Mouse (Mus musculus) liver, embryonic 12.5 days (tissue): ENCODE measurements around the gene Epb42. TPM values are rescaled to one million over a fixed set of nuclear protein-coding genes. Genes with fewer than 3 reads are reported as not detected.
"Not testable (repeated sequence)": the region's sequence is repeated elsewhere in the genome, so short reads cannot be mapped to it uniquely, and the experiment has no call there.

ENCODE experiments used
- ATAC-seq: fragments of 200-750 bp; cut with Nextera tagmentation; 2 replicates; pipeline ENCODE4 v1.8.0; 2017; ENCODE audit warnings: moderate number of reproducible peaks, mild to moderate bottlenecking, moderate library complexity
- H3K27ac ChIP-seq: fragments of 300-500 bp; sonication (generic); 2 replicates; pipeline ENCODE4 v1.5.1; 2016; ENCODE audit warnings: mild to moderate bottlenecking
- H3K27me3 ChIP-seq: fragments of 300-500 bp; sonication (generic); replicated peaks from 2 replicates; pipeline ENCODE4 v1.6.1; 2016; ENCODE audit warnings: mild to moderate bottlenecking, moderate library complexity
- H3K36me3 ChIP-seq: fragments of 300-500 bp; sonication (generic); 2 replicates; pipeline ENCODE4 v1.6.1; 2016; ENCODE audit warnings: mild to moderate bottlenecking, moderate library complexity
- H3K4me1 ChIP-seq: fragments of 300-500 bp; sonication (generic); 2 replicates; pipeline ENCODE4 v1.6.1; 2016
- H3K4me2 ChIP-seq: fragments of 300-500 bp; sonication (generic); 2 replicates; pipeline ENCODE4 v1.6.1; 2016; ENCODE audit warnings: mild to moderate bottlenecking, moderate library complexity
- H3K4me3 ChIP-seq: fragments of 300-500 bp; sonication (generic); 2 replicates; pipeline ENCODE4 v1.5.1; 2016; ENCODE audit warnings: mild to moderate bottlenecking, moderate library complexity
- H3K9ac ChIP-seq: fragments of 300-500 bp; sonication (generic); 2 replicates; pipeline ENCODE4 v1.6.1; 2016; ENCODE audit warnings: mild to moderate bottlenecking, moderate library complexity
- H3K9me3 ChIP-seq: fragments of 300-500 bp; sonication (generic); replicated peaks from 2 replicates; pipeline ENCODE4 v1.6.1; 2016; ENCODE audit warnings: mild to moderate bottlenecking, moderate library complexity
- WGBS: fragments of 180-500 bp; shearing (Covaris S2); methylation state at CpG from one replicate; pipeline ENCODE4 v1.1.7; 2016; ENCODE audit not compliant: insufficient replicate concordance; 5-methylcytosine and 5-hydroxymethylcytosine counted together
- polyA plus RNA-seq: library from polyadenylated mRNA; unstranded; fragments of >200 nt; fragmentation: Nextera tagmentation; extraction: Ambion mirVana; gene quantifications from 2 replicates; pipeline ENCODE4 v1.2.1, GENCODE M21; 2016

The Epb42 gene
- polyA plus RNA-seq, 1 experiment from 2014 or later, result 171 TPM

DNA sequence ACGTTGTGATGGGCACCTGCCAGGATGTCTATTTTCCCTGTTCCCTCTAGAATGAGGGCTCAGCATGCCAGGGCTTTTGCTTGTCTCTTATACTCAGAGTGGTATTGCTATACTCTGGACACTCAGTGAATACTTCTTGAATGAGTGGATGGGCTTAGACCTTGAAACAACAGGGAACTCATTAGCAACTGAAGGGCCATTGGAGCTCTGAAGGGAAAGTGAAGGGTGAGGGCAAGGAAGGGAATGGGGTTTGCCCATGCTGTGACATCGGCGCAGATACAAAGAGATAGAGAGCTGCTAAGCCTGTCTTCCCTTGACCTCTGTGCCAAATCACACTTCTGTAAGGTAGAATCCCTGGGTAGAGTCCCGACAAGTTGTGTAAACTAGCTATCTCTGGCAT is 8.8 kb upstream of the Epb42 start:
- Histone ChIP-seq H3K4me3 (no peak overlapping the region), H3K4me1 (no peaks in the 10 kb centered on the region), H3K9me3 (no peaks in the 10 kb centered on the region), H3K27me3 (peaks cover 3% of the 10 kb centered on the region; the same call in 1 of the 2 replicates), H3K4me2 (no peak overlapping the region), H3K9ac (no peak overlapping the region), H3K27ac (no peak overlapping the region), H3K36me3 (no peaks in the 10 kb centered on the region)
- WGBS, result 73% methylated on average over 4 of the region's 4 CpGs
- no peak for ATAC-seq

DNA sequence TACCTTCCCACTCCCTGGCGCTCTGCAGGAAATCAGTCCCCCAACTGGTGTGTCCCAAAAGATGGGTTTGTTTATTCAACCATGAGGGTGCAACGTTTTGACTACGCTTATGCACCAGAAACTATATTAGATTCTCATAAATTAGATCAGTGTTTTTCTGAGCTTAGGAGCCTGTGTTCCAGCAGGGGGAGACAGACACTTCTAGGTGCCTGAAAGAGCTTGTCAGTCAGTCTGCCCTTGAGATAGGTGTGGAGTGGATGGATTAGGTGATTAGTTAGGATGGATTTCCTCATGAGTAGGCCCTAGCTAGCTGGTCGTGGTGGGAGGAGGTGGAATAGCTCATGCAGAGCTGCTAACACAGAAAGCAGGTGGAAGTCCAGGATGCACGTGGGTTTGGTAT is 4.2 kb upstream of the Epb42 start:
- Histone ChIP-seq H3K4me1 (peaks cover 19% of the 10 kb centered on the region), H3K4me3 (no peak overlapping the region), H3K9ac (no peak overlapping the region), H3K4me2 (no peak overlapping the region), H3K9me3 (no peaks in the 10 kb centered on the region), H3K27me3 (peaks cover 3% of the 10 kb centered on the region; the same call in 1 of the 2 replicates), H3K27ac (no peak overlapping the region), H3K36me3 (no peaks in the 10 kb centered on the region)
- ATAC-seq, result no peak
- WGBS, result 37% methylated on average over 5 of the region's 5 CpGs

GRCm38 (mm10) chr2:121039382-121039781 is 2.5 kb upstream of the Epb42 start:
- Histone ChIP-seq H3K27ac (peak overlapping the region; percentile 40; the same call in 1 of the 2 replicates), H3K4me2 (no peak overlapping the region), H3K27me3 (peaks cover under 1% of the 10 kb centered on the region; the same call in 1 of the 2 replicates), H3K4me1 (peaks cover 27% of the 10 kb centered on the region), H3K9me3 (no peaks in the 10 kb centered on the region), H3K4me3 (no peak overlapping the region), H3K36me3 (peaks cover 9% of the 10 kb centered on the region), H3K9ac (no peak overlapping the region)
- no peak for ATAC-seq
- 84% methylated on average over 1 of the region's 1 CpGs for WGBS

DNA sequence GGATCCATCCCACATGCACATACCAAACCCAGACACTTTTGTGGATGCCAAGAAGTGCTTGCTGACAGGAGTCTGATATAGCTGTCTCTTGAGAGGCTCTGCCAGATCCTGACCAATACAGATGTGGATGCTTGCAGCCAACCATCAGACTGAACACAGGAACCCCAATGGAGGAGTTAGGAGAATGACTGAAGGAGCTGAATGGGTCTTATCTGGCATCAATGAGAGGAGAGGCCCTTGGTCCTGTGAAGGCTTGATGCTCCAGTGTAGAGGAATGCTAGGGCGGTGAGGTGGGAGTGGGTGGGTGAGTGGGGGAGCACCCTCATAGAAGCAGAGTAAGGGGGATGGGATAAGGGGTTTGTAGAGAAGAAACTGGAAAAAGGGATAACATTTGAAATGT is 2.0 kb upstream of the Epb42 start:
- H3K4me3 ChIP-seq, H3K9me3 ChIP-seq, ATAC-seq, H3K27me3 ChIP-seq, H3K4me2 ChIP-seq, H3K9ac ChIP-seq: not testable (repeated sequence)
- peaks cover 32% of the 10 kb centered on the region for H3K4me1 ChIP-seq
- H3K36me3 ChIP-seq, result peaks cover 15% of the 10 kb centered on the region
- 85% methylated on average over 1 of the region's 1 CpGs for WGBS
- peak overlapping the region; percentile 71 for H3K27ac ChIP-seq

DNA sequence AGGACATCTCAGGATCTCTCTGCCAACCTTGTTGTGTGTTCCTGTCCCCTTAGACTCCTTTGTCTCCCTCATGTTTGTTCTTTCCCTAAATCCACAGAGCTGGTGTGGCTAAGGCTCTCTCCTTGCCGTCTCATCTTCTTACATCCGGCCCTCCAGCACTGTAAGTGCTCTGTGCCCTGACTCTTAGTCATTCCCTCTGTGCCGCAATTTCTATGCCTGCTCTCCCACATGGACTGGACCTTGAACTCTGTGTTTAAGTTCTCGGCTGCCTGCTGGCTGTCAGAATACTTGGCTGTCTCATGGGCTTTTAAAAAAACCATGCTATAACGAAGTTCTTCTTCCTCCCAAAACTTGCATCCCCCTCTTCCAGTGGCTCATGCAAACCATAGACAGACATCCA is 14.0 kb downstream of the Epb42 start:
- WGBS, result 71% methylated on average over 5 of the region's 5 CpGs
- no peak overlapping the region for H3K4me3 ChIP-seq
- H3K27ac ChIP-seq, result no peak overlapping the region
- no peak for ATAC-seq
- H3K4me2 ChIP-seq, result no peak overlapping the region
- H3K36me3 ChIP-seq, result peaks cover 97% of the 10 kb centered on the region
- H3K9ac ChIP-seq, result no peak overlapping the region
- no peaks in the 10 kb centered on the region for H3K9me3 ChIP-seq
- H3K27me3 ChIP-seq, result no peaks in the 10 kb centered on the region
- peaks cover 6% of the 10 kb centered on the region; the same call in 1 of the 2 replicates for H3K4me1 ChIP-seq

GRCm38 (mm10) chr2:121017151-121017550 is 19.7 kb downstream of the Epb42 start:
- H3K4me1 ChIP-seq, result no peaks in the 10 kb centered on the region
- no peak overlapping the region for H3K4me2 ChIP-seq
- no peaks in the 10 kb centered on the region for H3K9me3 ChIP-seq
- ATAC-seq, result no peak
- 83% methylated on average over 1 of the region's 1 CpGs for WGBS
- no peak overlapping the region for H3K4me3 ChIP-seq
- H3K27me3 ChIP-seq, result no peaks in the 10 kb centered on the region
- no peak overlapping the region for H3K9ac ChIP-seq
- no peak overlapping the region for H3K27ac ChIP-seq
- H3K36me3 ChIP-seq, result peaks cover 83% of the 10 kb centered on the region

- H3K36me3 ChIP-seq, result peaks cover 82% of the 10 kb centered on the region
- no peaks in the 10 kb centered on the region for H3K4me1 ChIP-seq
- WGBS, result 82% methylated on average over 9 of the region's 9 CpGs
- H3K27ac ChIP-seq, result no peak overlapping the region
- H3K9ac ChIP-seq, result no peak overlapping the region
- H3K4me3 ChIP-seq, result no peak overlapping the region
- ATAC-seq, result no peak
- H3K9me3 ChIP-seq, result no peaks in the 10 kb centered on the region
- H3K4me2 ChIP-seq, result no peak overlapping the region
- no peaks in the 10 kb centered on the region for H3K27me3 ChIP-seq
Measured at GRCm38 (mm10) chr2:121016226-121016625, 20.6 kb downstream of the Epb42 start.

DNA sequence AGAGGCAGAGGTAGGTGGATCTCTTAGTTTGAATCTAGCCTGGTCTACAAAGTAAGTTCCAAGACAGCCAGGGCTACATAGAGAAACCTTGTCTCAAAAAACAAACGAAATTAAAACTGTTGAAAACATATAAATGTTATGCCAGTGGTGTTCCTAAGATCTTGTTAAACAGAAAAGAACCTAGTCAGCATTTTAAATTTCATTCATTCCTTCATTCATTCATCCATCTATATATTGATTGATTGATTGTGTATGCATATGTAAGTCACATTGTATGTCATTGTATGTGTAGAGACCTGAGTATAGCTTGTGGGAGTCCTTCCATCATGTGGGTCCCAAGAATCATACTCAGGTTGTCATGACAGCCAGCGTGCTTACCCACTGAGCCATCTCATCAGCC is 21.4 kb downstream of the Epb42 start:
- no peak overlapping the region for H3K4me2 ChIP-seq
- ATAC-seq, result no peak
- no peak overlapping the region for H3K9ac ChIP-seq
- no peak overlapping the region for H3K4me3 ChIP-seq
- no peaks in the 10 kb centered on the region for H3K27me3 ChIP-seq
- H3K9me3 ChIP-seq, result no peaks in the 10 kb centered on the region
- WGBS, result 75% methylated on average over 2 of the region's 2 CpGs
- H3K27ac ChIP-seq, result no peak overlapping the region
- H3K4me1 ChIP-seq, result no peaks in the 10 kb centered on the region
- peaks cover 81% of the 10 kb centered on the region for H3K36me3 ChIP-seq

GRCm38 (mm10) chr2:121012676-121013075 is 24.2 kb downstream of the Epb42 start:
- WGBS, result 89% methylated on average over 9 of the region's 9 CpGs
- Histone ChIP-seq H3K4me3 (no peak overlapping the region), H3K27me3 (no peaks in the 10 kb centered on the region), H3K27ac (no peak overlapping the region), H3K4me1 (peaks cover 15% of the 10 kb centered on the region), H3K9me3 (no peaks in the 10 kb centered on the region), H3K9ac (no peak overlapping the region), H3K36me3 (peaks cover 63% of the 10 kb centered on the region), H3K4me2 (no peak overlapping the region)
- ATAC-seq, result no peak

- H3K36me3 ChIP-seq, result peaks cover 38% of the 10 kb centered on the region
- peak overlapping the region; percentile 86 for H3K4me3 ChIP-seq
- H3K9me3 ChIP-seq, result no peaks in the 10 kb centered on the region
- peak overlapping the region; percentile 89 for H3K27ac ChIP-seq
- H3K27me3 ChIP-seq, result no peaks in the 10 kb centered on the region
- whole genome bisulfite sequencing, result 20% methylated on average over 5 of the region's 5 CpGs
- H3K4me2 ChIP-seq, result peak overlapping the region; percentile 84
- ATAC-seq, result no peak
- H3K4me1 ChIP-seq, result peaks cover 17% of the 10 kb centered on the region
- H3K9ac ChIP-seq, result peak overlapping the region; percentile 84
Measured at GRCm38 (mm10) chr2:121009071-121009677, 27.7 kb downstream of the Epb42 start.

DNA sequence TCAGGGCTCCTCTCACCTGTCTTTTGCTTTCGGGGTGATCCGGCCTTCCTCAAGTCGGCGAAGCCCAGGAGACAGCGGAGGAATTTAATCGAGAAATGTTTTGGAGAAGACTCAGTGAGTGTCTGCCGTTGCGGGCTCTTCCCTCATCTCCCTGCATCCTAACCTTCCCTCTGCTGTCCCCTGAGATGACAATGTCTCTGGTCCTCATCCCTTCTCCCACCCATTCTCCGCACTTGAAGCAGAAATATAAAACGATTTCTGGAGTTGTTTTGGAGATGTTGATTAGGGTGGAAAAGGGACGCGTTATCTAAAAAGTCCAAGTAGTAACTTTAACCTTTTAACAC is 28.2 kb downstream of the Epb42 start:
- Histone ChIP-seq H3K27me3 (no peaks in the 10 kb centered on the region), H3K4me1 (peaks cover 17% of the 10 kb centered on the region), H3K9me3 (no peaks in the 10 kb centered on the region), H3K4me3 (peak overlapping the region; percentile 86), H3K9ac (peak overlapping the region; percentile 84), H3K27ac (peak overlapping the region; percentile 89), H3K4me2 (peak overlapping the region; percentile 84), H3K36me3 (peaks cover 34% of the 10 kb centered on the region)
- ATAC-seq, result peak; percentile 51
- WGBS, result 1% methylated on average over 12 of the region's 12 CpGs

GRCm38 (mm10) chr2:121007925-121008663 is 28.8 kb downstream of the Epb42 start, which contains the start of gene Ccndbp1:
TSS of gene Ccndbp1 (plus strand) at chr2:121008403.
- ATAC-seq, result peak; percentile 96
- Histone ChIP-seq H3K4me2 (peak within 1 kb of the TSS; percentile 84), H3K9me3 (no peaks in the 10 kb centered on the region), H3K4me3 (peak within 1 kb of the TSS; percentile 86), H3K27me3 (no peaks in the 10 kb centered on the region), H3K27ac (peak within 1 kb of the TSS; percentile 89), H3K4me1 (peaks cover 17% of the 10 kb centered on the region), H3K9ac (peak within 1 kb of the TSS; percentile 84), H3K36me3 (peaks cover 31% of the 10 kb centered on the region)
- 2% methylated on average over 34 of the region's 34 CpGs for WGBS
